Mouse (Mus musculus): Measurements from ENCODE around the gene Eif4b. TPM values are rescaled to one million over a fixed set of nuclear protein-coding genes. Genes with fewer than 3 reads are reported as not detected.

The Eif4b gene
- total RNA-seq (2021) = 100 to 1,000 TPM; 182 to 199 TPM
- long read RNA-seq, experiment 1, transcript Eif4b-201 (15 exons, 3,854 nt) = major isoform, 67 of 119 reads
- long read RNA-seq, experiment 1, partial matches to known transcripts = 50 of 119 reads
- long read RNA-seq, experiment 1, other reads (novel, unspliced or antisense) = 2 of 119 reads
- long read RNA-seq, experiment 2, transcript Eif4b-201 (15 exons, 3,854 nt) = major isoform, 116 of 160 reads
- long read RNA-seq, experiment 2, partial matches to known transcripts = 41 of 160 reads
- long read RNA-seq, experiment 2, other reads (novel, unspliced or antisense) = 3 of 160 reads

GRCm38 (mm10) chr15:102073559-102074069 lies at the start of gene Eif4b:
Gene Eif4b (plus strand): TSS chr15:102073773.
- peak; percentile 99 to 100 for DNase-seq (ENCODE audit: low spot score in 2 of 2)

- DNase-seq (ENCODE audit: low spot score in 2 of 2) = no peak
Observed at GRCm38 (mm10) chr15:102023888-102024287, 49.7 kb upstream of the Eif4b start.

GRCm38 (mm10) chr15:102025136-102025872 lies 48.3 kb upstream of the Eif4b start:
- DNase-seq (ENCODE audit: low spot score in 2 of 2) = no peak

- DNase-seq (ENCODE audit: low spot score in 2 of 2) = no peak
Observed at GRCm38 (mm10) chr15:102026430-102026829, 47.1 kb upstream of the Eif4b start.

DNA sequence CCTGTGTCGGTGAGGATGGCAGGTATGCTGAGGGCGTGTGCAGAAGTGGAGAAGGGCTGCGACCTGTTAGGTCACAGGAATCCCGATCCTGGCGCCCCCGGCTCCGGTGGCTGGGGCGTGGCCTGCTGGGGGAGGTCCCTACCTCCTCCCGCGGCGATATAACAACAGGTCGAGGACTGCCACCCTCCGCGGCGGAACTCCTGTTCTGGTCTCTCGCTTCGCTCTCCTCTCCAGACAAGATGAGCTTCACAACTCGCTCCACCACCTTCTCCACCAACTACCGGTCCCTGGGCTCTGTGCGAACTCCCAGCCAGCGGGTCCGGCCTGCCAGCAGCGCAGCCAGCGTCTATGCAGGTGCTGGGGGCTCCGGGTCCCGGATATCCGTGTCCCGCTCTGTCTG lies 45.5 kb upstream of the Eif4b start, which contains the start of gene Krt18:
Gene Krt18, plus strand, starts transcription at position 141 of the 400 bp plus-strand sequence.
- no peak for DNase-seq (ENCODE audit: low spot score in 2 of 2)

DNA sequence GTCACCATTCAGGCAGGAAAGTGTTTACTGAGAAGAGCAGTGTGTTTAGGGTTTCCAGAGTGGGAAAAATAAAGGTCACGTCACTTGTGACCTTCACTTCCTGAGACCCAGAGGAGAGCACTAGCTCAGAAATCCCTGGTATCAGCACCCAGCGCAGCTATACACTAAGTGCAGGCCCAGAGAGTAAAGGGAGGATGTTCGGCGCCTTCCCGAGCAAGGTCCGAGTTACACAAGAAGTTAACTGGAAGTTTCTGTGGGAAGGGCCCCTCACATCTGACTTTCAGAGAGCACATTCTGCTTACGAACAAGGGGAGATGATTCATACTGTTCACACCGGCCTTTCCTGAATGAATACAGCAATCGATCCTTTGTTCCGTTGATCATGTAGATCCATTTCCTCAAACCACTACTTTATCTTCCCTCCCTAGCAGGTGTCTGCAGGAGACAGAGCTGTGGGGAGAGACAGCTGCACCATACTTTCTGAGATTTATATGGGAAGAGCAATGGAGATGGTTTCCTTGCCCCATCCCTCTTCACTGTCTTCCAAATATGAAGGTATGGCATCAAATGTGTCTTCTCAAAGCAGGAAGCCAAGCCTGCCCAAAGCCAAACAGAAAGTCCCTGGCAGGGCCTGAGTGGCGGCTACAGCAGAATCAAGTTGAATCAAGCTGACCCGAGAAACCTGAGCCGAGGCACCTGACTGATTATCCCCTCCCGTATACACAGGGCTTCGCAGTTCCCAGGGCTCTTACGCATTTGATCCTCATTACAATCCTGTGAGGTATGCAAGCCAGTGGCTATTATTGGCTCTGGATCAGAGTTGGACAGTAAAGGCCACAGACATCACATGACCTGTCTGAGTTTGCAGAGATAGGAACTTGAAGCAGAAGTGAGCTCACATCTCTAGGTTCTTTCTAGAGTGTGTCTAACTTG lies 39.2 kb upstream of the Eif4b start:
- no peak for DNase-seq (ENCODE audit: low spot score in 2 of 2)

DNA sequence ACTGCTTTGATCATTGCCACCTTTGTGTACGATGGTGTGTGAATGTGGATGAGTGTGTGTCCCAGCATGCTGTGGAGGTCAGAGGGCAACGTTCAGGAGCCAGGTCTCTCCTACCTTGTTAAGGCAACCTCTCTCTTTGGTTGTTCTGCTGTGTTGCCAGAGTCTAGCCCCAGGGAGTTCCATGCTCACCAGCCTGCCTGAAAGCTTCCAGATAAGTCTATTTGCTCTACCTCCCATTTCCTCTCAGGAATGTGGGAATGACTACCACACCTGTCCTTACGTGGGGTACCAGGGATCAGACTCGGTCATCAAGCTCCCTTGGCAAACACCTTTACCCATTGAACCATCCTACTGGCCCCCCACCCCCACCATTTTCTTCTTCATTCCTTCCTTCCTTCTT lies 33.3 kb upstream of the Eif4b start:
- DNase-seq (ENCODE audit: low spot score in 2 of 2) = no peak

DNA sequence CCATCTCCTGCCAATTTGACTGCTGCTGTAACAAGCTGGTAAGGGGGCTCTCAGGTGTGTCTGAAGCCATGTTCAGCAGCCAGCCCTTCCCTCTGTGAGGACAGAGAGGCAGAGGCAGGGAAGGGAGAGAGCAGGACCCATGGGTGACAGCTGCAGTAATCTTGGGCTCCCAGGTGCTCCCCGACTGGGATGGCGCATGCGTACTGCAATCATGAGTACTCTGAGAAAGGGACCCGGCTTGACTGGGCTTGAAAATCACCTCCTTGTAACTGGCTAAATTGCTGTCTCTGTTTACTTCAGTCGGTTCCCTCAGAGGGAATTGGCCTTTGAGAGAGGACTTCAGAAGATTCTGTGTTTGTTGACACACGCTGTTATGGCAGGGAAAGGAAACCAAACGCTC lies 31.6 kb upstream of the Eif4b start:
- DNase-seq (ENCODE audit: low spot score in 2 of 2) = no peak

DNA sequence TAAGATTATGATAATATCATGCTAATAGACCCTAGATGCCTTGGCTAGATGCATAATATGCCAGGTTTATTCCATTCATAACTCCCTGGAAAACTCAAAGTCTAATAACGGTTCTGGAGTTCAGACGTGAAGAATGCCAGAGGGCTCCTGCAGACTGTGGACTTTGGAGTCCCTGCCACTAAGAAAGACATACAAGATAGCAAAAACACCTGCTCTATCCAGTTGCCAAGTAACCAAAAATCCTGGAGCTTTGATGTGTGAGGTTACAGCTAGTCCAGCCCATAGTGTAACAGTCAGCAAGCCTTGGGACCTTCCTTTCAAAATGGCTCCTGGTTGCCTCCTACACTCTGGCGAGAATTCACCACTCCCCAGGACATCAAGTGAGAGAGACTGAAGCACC lies 28.8 kb upstream of the Eif4b start:
- no peak for DNase-seq (ENCODE audit: low spot score in 2 of 2)

GRCm38 (mm10) chr15:102045691-102046090 lies 27.9 kb upstream of the Eif4b start:
- no peak for DNase-seq (ENCODE audit: low spot score in 2 of 2)

DNA sequence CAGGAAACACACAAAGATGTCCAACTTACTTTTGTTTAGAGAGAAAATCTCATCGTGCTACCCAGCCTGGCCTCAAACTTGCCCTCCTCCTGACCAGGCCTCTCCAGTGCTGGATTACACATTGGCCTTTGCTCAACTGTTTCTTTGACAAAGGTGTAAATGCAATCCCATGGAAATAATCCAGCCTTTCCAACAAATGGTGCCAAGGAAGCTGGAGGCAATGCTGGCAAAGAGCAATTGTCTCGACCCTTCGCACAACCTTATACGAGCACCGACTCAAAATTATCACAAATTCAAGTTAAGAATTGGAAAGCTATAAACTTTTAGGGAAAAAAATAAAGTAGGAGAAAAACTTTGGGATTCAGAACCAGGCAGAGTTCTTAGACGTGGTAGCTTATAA lies 25.6 kb upstream of the Eif4b start:
- no peak for DNase-seq (ENCODE audit: low spot score in 2 of 2)

DNA sequence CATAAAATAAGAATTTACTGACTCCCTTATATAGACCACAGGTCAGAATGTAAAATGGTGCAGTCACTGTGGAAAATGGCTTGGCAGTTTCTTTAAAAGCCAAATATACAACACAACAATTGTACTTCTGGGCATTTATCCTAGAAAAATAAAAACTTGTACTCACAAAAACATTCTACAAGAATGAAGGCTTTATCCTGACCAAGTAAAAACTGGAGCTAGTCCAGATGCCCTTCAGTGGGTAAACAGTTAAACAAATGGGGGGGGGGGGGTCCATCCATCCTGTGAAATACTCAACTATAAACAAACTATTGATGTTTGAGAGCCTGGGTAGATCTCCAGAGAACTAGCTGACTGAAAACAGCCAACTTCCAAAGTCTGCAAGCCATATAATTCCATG lies 23.7 kb upstream of the Eif4b start:
- no peak for DNase-seq (ENCODE audit: low spot score in 2 of 2)

DNA sequence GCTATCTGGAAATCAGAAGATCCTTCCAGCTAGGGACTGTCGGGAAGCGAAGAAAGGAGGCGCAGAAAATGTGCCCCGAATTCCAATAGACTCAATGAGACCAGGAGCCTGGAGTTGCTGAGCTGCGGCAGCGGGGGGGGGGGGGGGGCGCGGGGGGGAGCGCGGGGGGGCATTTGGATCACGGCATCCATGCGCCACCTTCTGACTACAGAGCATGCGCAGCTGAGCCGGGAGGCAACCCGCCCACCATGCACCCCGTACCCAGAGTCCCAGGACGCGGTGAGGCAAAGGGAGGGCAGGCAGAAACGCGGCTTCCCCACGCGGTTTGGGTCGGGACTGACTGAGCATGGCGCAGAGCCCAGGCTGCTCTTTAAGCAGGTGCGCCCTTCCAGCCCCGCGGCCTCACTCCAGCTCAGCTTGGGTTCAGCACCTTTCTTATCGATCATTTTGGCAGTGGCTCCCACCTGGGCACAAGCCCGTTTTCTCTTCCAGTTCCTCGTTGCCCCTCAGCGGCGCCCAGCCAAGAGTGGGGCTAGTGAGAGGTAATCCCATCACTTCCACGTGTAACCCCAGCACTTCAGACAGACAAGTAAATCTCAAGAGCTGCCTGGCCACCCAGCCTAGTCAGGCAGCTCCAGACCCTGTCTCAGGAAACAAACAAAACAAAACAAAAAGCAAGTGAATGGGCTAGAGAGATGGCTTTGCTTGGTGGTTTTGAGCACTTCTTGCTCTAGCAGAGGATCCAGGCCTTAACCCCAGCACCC lies 21.5 kb upstream of the Eif4b start:
- peak in 1 of 2 experiments; percentile 31 for DNase-seq (ENCODE audit: low spot score in 2 of 2)

- DNase-seq (ENCODE audit: low spot score in 2 of 2) = no peak
Observed at GRCm38 (mm10) chr15:102056495-102057174, 16.9 kb upstream of the Eif4b start.

GRCm38 (mm10) chr15:102065661-102066325 lies 7.8 kb upstream of the Eif4b start:
- peak; percentile 91 to 95 for DNase-seq (ENCODE audit: low spot score in 2 of 2)

- no peak for DNase-seq (ENCODE audit: low spot score in 2 of 2)
Observed at GRCm38 (mm10) chr15:102070476-102071467, 2.8 kb upstream of the Eif4b start.

DNA sequence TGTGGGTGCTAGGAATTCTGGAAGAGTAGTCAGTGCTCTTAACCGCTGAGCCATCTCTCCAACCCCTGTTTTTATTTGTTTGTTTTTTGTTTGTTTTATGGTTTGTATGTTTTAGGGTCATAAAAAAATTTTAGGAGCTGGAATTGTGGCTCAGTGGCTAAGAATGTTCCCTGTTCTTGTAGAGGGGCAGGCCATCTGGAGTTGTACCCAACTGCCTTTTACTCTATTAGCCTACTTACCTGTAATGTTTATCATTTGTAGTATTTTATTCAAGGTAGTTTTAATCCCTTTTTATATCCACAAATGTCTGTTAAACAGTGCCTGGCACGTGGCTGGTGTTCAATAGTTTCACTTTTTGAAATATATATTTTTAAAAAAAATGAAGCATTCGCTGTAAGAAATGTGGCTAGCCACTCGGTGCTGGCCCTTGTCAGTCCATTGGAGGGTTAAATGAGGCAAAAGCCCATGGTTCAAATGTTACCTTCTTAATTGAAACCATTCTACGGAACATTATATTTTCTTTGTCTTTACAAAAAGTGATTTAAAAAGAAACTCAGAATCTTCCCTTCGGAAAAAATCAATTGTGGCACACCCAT lies 512 bp upstream of the Eif4b start:
- DNase-seq (ENCODE audit: low spot score in 2 of 2) = no peak

Measured in gastrocnemius, postnatal 4 days (tissue).